Mouse (Mus musculus): Measurements from ENCODE around the gene Cpm. TPM values are rescaled to one million over a fixed set of nuclear protein-coding genes. Genes with fewer than 3 reads are reported as not detected.

Gene Cpm
- polyA plus RNA-seq, 1 experiment, result 13.6 TPM

DNA sequence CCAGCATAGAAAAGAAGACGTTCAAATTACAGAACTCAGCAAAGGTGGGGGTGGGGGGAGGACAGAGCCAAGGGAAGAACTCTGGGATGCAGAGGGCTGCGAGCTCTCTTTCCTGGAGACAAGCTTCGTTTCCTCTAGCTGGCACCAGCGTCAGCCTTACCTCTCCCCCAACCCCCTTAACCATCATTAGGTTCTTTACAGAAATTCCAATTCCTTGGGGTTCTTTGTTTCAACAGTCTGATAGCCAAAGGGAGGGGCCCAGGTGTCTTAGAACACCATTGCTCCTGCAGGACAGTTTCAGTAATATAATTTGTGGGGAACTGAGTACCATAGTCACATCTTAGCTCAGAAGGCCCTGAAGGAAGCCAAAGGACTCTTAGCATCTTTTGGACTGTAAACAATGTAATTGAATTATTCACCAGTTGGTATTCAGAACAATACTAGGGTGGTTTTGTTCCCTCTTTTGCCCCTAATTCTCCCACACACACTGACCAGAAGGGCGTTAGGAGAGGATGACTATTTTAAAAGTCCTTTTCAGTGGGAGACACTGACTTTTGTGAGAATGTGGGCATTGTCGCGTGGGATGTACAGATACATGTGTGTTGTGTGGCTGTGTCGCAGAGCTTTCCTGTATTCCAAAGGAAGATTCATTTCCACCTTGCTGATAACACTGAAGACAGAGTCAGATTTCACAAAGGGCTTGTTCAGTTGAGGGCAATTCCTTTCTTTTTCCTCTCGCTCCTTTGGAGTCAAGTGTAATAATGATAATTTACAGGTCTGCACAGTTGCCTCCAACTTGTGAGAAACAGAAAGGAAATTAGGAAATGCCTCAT, 8.7 kb downstream of the Cpm start:
- Histone ChIP-seq H3K27me3 (ENCODE audit: control insufficient read depth, insufficient read depth, low read length) (no peaks in the 10 kb centered on the region), H3K4me3 (replicated peaks; ENCODE audit: insufficient read depth, low read depth, low read length) (no peak overlapping the region), H3K27ac (ENCODE audit: insufficient read depth, low read length) (no peak overlapping the region), H3K4me1 (ENCODE audit: control insufficient read depth, insufficient read depth, low read length) (no peaks in the 10 kb centered on the region)
- DNase-seq, result no peak
- 79% methylated on average over 9 of the region's 9 CpGs for WGBS
- TF ChIP-seq POLR2A (IDR thresholded peaks at IDR 0.05; ENCODE audit: borderline replicate concordance, insufficient read depth, low read length) (no peak), CTCF (IDR thresholded peaks at IDR 0.05; ENCODE audit: borderline replicate concordance, insufficient read depth, low read depth, low read length) (no peak)

DNA sequence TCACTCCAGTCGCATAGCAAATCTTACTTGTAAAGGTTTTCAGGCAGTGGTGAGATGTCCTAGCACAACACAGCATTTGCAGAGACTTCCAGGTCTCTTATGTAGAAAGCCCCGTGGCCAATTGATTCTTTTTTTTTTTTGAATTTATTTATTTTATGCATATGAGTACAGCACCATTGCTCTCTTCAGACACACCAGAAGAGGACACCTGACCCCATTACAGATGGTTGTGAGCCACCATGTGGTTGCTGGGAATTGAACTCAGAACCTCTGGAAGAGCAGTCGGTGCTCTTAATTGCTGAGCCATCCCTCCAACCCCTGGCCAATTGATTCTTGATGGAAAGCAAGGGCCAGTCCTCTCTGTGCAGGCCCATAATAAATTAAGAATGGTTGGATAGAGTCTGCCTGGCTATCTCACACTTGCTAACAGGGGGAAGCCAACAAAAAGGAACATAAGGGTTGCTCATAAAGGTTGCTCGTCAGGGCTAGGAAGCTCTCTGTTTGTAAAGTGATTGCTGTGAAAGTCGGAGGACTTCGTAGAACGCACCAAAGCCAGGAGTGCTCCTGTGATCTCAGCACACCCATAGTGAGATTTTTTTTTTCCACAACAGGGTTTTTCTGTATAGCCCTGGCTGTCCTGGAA, 9.4 kb downstream of the Cpm start:
- Histone ChIP-seq H3K4me1 (ENCODE audit: control insufficient read depth, insufficient read depth, low read length) (no peaks in the 10 kb centered on the region), H3K27ac (ENCODE audit: insufficient read depth, low read length) (no peak overlapping the region), H3K4me3 (replicated peaks; ENCODE audit: insufficient read depth, low read depth, low read length) (no peak overlapping the region), H3K27me3 (ENCODE audit: control insufficient read depth, insufficient read depth, low read length) (no peaks in the 10 kb centered on the region)
- TF ChIP-seq POLR2A (IDR thresholded peaks at IDR 0.05; ENCODE audit: borderline replicate concordance, insufficient read depth, low read length) (no peak), CTCF (IDR thresholded peaks at IDR 0.05; ENCODE audit: borderline replicate concordance, insufficient read depth, low read depth, low read length) (no peak)
- no peak for DNase-seq
- 95% methylated on average over 7 of the region's 7 CpGs for WGBS

DNA sequence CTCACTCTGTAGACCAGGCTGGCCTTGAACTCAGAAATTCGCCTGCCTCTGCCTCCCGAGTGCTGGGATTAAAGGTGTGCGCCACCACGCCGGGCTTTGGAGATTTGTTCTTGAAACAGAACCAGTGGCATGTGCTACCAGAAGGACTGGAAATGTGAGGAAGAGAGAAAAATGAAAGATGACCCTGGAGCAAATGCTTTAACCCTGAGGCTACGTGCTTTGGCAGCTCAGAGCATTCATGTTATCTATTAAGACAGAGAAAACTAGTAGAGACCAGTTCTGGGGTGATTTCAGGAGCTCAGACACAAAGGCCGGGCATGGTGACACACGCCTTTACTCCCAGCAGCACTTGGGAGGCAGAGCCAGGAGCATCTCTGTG, 9.9 kb downstream of the Cpm start:
- Histone ChIP-seq H3K4me1 (ENCODE audit: control insufficient read depth, insufficient read depth, low read length) (no peaks in the 10 kb centered on the region), H3K27me3 (ENCODE audit: control insufficient read depth, insufficient read depth, low read length) (no peaks in the 10 kb centered on the region), H3K4me3 (replicated peaks; ENCODE audit: insufficient read depth, low read depth, low read length) (no peak overlapping the region), H3K27ac (ENCODE audit: insufficient read depth, low read length) (no peak overlapping the region)
- WGBS, result 95% methylated on average over 8 of the region's 8 CpGs
- TF ChIP-seq POLR2A (IDR thresholded peaks at IDR 0.05; ENCODE audit: borderline replicate concordance, insufficient read depth, low read length) (no peak), CTCF (IDR thresholded peaks at IDR 0.05; ENCODE audit: borderline replicate concordance, insufficient read depth, low read depth, low read length) (no peak)
- no peak for DNase-seq

- 66% methylated on average over 21 of the region's 21 CpGs for WGBS
- H3K27ac ChIP-seq (ENCODE audit: insufficient read depth, low read length), result no peak overlapping the region
- H3K4me3 ChIP-seq (replicated peaks; ENCODE audit: insufficient read depth, low read depth, low read length), result no peak overlapping the region
- TF ChIP-seq POLR2A (IDR thresholded peaks at IDR 0.05; ENCODE audit: borderline replicate concordance, insufficient read depth, low read length), result no peak
- TF ChIP-seq CTCF (IDR thresholded peaks at IDR 0.05; ENCODE audit: borderline replicate concordance, insufficient read depth, low read depth, low read length), result no peak
- H3K4me1 ChIP-seq (ENCODE audit: control insufficient read depth, insufficient read depth, low read length), result no peaks in the 10 kb centered on the region
- no peaks in the 10 kb centered on the region for H3K27me3 ChIP-seq (ENCODE audit: control insufficient read depth, insufficient read depth, low read length)
- no peak for DNase-seq
Measured at GRCm38 (mm10) chr10:117639899-117640594, 10.7 kb downstream of the Cpm start.

DNA sequence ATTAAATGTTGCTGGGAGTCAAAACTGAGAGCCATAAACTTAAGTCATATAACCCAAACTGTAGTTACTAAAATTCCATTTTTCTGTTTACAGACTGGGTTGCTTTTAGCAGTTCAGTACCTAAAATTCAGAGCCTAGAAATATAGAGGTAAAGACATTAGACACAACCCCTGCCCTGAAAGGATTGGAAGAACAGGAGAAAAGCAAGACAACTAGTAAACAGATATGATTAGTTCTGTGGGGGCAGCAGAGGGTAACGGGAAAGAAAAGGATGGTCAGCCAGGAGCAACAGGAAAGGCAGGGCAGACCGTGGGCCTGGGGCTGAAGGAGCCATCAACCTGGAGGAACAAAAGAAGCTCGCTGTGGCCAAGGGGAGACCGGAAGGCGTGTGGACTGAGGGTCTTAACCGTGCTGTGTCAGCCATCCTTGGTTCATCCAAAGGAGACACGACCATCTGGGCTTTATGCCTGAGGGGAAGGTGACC, 11.3 kb downstream of the Cpm start:
- WGBS, result 77% methylated on average over 7 of the region's 7 CpGs
- Histone ChIP-seq H3K4me1 (ENCODE audit: control insufficient read depth, insufficient read depth, low read length) (no peaks in the 10 kb centered on the region), H3K27me3 (ENCODE audit: control insufficient read depth, insufficient read depth, low read length) (no peaks in the 10 kb centered on the region), H3K27ac (ENCODE audit: insufficient read depth, low read length) (no peak overlapping the region), H3K4me3 (replicated peaks; ENCODE audit: insufficient read depth, low read depth, low read length) (no peak overlapping the region)
- TF ChIP-seq CTCF (IDR thresholded peaks at IDR 0.05; ENCODE audit: borderline replicate concordance, insufficient read depth, low read depth, low read length), result no peak
- no peak for TF ChIP-seq POLR2A (IDR thresholded peaks at IDR 0.05; ENCODE audit: borderline replicate concordance, insufficient read depth, low read length)
- no peak for DNase-seq

- DNase-seq, result no peak
- TF ChIP-seq POLR2A (IDR thresholded peaks at IDR 0.05; ENCODE audit: borderline replicate concordance, insufficient read depth, low read length) (no peak), CTCF (IDR thresholded peaks at IDR 0.05; ENCODE audit: borderline replicate concordance, insufficient read depth, low read depth, low read length) (no peak)
- Histone ChIP-seq H3K4me1 (ENCODE audit: control insufficient read depth, insufficient read depth, low read length) (no peaks in the 10 kb centered on the region), H3K27me3 (ENCODE audit: control insufficient read depth, insufficient read depth, low read length) (no peaks in the 10 kb centered on the region), H3K4me3 (replicated peaks; ENCODE audit: insufficient read depth, low read depth, low read length) (no peak overlapping the region), H3K27ac (ENCODE audit: insufficient read depth, low read length) (no peak overlapping the region)
- 55% methylated on average over 20 of the region's 20 CpGs for WGBS
Measured at GRCm38 (mm10) chr10:117641400-117642200, 12.3 kb downstream of the Cpm start.

DNA sequence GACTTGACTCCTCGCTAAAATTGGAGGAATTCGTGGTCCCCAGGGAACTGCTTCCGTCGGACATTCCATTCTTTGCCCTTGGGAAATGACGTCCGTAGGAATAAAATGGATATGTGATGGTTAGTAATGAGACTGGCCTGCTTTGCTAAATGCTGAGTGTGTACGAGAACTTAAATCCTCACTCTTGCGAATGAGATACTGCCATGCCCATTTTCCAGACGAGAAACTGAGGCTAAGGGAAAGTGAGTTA, 12.8 kb downstream of the Cpm start:
- Histone ChIP-seq H3K4me3 (replicated peaks; ENCODE audit: insufficient read depth, low read depth, low read length) (no peak overlapping the region), H3K27ac (ENCODE audit: insufficient read depth, low read length) (no peak overlapping the region), H3K27me3 (ENCODE audit: control insufficient read depth, insufficient read depth, low read length) (no peaks in the 10 kb centered on the region), H3K4me1 (ENCODE audit: control insufficient read depth, insufficient read depth, low read length) (no peaks in the 10 kb centered on the region)
- DNase-seq, result no peak
- TF ChIP-seq POLR2A (IDR thresholded peaks at IDR 0.05; ENCODE audit: borderline replicate concordance, insufficient read depth, low read length) (no peak), CTCF (IDR thresholded peaks at IDR 0.05; ENCODE audit: borderline replicate concordance, insufficient read depth, low read depth, low read length) (no peak)
- 79% methylated on average over 9 of the region's 9 CpGs for WGBS

All from cerebellum, adult 2 months (tissue).